Mouse (Mus musculus) naive thymus-derived CD4-positive, alpha-beta T cell, adult 2 months (primary cell): ENCODE data around the gene Ap4b1.
"Not testable (repeated sequence)": the region's sequence is repeated elsewhere in the genome, so short reads cannot be mapped to it uniquely, and the experiment has no call there.

Source experiments
- DNase-seq: peaks from one replicate; pipeline ENCODE4 v3.0.0-alpha.2; 2011; ENCODE audit warnings: low read depth

Ap4b1 gene

DNA sequence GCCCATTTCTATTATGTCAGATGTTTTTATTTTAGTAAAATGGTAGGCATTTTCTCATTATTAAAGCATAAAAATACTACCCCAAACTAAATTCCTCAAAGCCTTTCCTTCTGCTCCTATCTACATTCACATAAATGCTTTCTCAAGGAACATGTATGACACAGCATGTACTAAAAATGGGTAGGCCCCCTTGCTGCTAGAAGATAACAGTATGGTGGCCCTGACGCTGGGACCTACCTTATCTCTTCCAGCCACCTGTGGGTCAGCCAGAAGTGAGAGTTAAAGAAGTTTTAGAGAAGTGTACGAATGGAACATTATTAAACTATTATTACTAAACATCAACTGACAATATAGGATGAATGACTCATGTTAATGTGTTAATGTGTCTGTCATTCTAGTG, 9.8 kb upstream of the Ap4b1 start:
- no peak for DNase-seq

DNA sequence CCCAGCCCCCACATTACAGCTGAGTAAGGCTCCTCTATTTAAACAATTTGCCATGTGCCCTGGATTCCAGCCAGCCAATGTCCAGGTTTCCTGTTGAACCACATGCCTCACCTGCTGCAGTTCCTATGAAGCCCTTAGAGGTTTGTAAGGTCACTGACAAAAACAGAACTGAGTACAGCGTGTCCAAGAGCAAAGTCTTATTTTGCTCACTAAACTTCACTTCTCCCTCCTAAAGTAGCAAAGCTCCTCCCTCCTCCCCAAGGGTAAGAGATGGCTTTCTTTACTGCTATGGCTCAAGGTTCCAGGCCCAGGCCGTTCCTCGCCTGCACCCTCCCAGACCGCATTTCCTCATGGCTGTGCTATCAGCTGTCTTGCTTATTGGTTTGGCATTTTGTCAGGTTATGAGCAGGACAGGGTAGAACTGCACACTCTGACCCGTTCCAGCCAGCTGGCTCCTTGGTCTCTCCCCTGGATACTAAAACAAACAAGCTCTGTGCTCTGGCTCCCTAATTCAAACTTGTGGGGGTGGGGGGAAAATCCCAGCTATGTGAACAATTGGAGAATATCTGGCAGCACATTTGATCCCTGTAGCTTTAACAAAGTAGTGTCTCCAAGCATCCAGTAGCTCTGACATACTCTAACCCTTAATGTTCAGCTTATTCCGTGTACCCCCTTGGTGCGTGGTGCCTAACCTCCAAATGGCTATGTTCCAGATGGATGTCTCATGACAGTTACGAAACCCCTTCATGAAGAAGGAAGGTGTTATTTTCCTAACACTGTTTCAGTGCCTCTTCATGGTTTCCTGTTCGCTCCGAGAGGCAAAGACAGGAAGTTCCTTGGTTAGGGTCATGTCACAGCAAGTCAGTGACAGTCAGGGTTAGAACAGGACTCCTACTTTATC, 7.4 kb upstream of the Ap4b1 start:
- DNase-seq = peak; percentile 83

- peak; percentile 52 for DNase-seq
These were observed 6.5 kb upstream of the Ap4b1 start for GRCm38 (mm10) chr3:103802861-103803260.

- no peak for DNase-seq
These were observed 3.6 kb upstream of the Ap4b1 start for GRCm38 (mm10) chr3:103805671-103806070.

GRCm38 (mm10) chr3:103809799-103810150, 455 bp downstream of the Ap4b1 start:
- no peak for DNase-seq

DNA sequence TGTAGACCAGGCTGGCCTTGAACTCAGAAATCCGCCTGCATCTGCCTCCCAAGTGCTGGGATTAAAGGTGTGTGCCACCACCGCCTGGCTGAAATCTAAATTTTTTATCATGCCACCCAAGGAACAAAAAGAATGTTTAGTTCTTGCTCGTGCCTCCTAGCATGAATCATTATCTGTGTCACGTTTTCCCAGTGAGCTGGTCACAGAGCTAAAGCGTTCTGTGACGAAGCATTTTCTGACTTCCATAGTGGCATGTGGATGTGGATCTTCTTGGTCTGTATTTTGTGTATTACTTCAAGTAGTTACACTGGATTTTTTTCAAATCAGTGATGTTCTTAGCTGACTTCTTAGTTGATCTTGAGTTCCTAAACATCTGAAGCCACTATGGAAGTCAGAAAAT, 1.6 kb downstream of the Ap4b1 start:
- no peak for DNase-seq

- DNase-seq = peak; percentile 39
These were observed 18.2 kb downstream of the Ap4b1 start for GRCm38 (mm10) chr3:103827548-103827947.

DNA sequence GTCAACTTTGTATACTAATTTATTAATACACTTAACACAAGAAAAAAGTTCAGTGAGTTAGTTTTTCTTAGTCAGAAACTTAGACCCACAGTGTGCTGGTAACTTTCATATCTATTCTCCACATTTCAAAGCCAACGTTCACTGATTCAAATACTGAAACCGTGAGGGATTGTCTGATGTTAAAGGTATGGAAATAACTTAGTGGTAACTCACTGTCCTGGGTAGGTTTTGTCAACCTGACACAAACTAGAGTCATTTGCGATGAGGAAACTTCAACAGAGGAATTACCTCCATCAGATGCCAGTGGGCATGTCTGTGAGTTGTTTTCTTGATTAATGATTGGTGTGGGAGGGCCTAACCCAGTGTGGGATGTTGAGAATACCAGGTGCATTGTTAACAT, 19.7 kb downstream of the Ap4b1 start:
- no peak for DNase-seq

GRCm38 (mm10) chr3:103830681-103831080, 21.4 kb downstream of the Ap4b1 start:
- not testable (repeated sequence) for DNase-seq

GRCm38 (mm10) chr3:103831146-103831545, 21.8 kb downstream of the Ap4b1 start:
- DNase-seq = no peak

- DNase-seq = no peak
These were observed 23.1 kb downstream of the Ap4b1 start, which contains the start of gene Bcl2l15 for GRCm38 (mm10) chr3:103832426-103832825. Gene Bcl2l15, plus strand, starts transcription at chr3:103832601.

GRCm38 (mm10) chr3:103834001-103834400, 24.7 kb downstream of the Ap4b1 start:
- DNase-seq = no peak

DNA sequence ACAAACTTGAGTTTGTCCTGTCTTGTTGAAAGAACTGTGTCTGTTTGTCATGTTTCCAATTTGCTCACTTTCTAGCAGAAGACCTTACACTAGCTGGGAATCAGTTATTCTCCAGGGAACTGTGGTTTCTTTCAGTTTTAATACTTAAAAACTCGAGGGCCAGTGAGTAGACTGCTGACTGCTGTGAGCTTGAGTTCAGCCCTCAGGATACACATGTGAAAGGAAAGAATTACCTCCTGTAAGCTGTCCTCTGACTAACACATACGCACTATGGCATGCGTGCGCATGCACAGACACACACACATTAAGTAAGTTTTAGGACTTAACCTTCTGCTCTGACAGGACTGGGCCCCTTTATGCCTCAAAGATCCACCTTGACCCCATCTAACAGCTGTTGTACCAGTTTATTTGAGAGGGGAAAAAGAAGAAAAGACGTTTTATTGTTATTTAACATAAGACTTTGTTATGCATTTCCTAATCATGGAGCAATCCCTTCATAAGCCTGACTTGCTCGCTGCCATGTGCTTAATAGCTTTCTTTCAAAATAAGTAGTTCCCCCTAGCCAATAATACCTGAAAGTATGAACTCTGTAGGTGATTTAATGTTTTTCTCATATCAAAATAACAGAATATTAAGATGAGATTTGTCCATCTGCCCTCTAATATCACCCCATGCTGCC, 26.1 kb downstream of the Ap4b1 start:
- no peak for DNase-seq

- DNase-seq = no peak
These were observed 26.6 kb downstream of the Ap4b1 start for GRCm38 (mm10) chr3:103835951-103836310.

DNA sequence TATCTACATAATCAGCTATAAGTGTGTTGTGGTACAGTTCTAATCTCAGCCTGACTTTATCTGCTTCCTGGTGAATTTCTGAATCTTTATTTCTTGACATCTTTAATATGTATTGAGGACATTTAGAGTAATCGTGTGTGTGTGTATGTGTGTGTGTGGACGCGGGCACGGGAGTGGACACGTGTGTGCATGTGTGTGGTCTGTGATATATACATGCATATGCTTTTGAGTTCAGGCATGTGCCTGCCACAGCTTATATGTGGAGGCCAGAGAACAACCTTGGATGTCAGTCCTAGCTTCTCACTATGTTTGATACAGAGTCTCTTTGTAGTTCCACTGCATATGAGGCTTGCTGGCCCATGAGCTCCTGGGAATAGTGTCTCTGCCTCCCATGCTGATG, 27.1 kb downstream of the Ap4b1 start:
- DNase-seq = no peak

- no peak for DNase-seq
These were observed 30.4 kb downstream of the Ap4b1 start for GRCm38 (mm10) chr3:103839711-103840110.

DNA sequence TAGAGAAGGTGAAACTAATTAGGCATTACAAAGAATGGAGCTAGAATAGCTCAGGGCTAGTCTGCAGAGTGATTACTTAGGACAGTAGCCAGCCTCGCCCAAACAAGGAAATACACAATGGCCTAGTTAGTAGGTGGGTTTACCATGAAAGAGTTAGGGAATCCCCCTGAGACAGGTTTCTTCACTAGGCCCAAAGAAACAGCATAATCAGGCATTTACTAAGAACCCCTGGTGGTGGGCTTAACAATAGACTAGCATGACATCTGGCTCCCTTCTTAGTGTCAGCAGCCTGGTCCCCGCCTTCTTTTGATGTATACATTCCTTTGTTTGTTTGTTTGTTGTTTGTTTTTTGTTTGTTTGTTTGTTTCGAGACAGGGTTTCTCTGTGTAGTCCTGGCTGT, 30.9 kb downstream of the Ap4b1 start:
- DNase-seq = not testable (repeated sequence)

DNA sequence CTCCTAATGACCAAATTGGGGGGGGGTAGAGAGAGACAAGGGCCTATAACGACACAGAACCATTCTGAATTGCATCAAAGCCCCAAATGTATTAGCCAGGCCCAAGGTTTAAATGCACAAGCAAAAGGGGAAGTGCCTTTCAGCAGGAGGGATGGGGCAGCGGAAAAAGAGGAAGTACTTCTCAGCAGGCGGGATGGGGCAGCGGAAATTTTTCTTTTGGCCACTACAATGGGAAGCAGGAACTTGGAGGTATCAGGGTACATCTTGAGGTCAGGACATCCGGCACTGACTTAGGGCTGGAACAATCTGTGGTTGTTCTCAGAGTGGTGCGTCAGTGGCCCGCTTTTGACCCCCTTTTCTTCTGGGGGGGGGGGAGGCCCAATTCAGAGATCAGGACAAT, 31.6 kb downstream of the Ap4b1 start:
- not testable (repeated sequence) for DNase-seq

- DNase-seq = peak; percentile 20
These were observed 41.5 kb downstream of the Ap4b1 start for GRCm38 (mm10) chr3:103850644-103851363.

DNA sequence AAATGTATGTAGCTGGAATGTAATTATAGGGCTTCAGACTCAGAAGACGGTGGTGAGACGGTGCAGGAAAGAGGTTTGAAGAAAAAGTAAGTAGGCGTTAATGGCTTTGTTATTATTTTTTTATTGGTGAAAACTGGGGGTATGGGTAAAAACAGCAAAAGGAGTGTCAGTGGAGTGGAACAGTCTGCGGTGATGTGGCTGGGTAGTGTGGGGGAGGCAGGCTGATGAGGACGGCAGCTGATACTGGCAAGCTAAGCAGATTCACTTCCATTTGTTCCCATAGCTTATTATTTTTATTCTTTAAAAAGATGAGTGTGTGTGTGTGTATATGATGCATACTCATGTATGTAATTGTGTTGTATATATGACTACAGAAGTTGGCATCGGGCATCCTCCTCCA, 42.2 kb downstream of the Ap4b1 start:
- DNase-seq = peak; percentile 11

DNA sequence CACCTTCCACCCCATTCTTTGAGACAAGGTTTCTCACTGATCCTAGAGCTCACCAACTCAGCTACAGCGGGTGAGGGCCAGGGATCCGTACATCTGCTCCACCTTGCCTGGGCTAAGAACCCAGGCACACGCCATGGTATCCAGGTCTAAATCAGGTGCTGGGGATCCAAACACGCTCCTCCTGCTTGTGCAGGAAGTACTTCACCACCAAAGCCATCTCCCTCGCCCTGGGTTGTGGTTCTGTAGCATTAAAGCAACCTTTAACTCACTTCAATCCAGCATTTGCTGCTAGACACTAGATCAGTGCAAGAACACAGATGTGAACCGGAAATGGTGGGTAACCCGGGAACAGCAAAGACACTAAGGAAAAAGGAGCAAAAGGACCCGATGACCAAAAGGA, 42.6 kb downstream of the Ap4b1 start:
- DNase-seq = peak; percentile 50

GRCm38 (mm10) chr3:103852565-103853299, 43.4 kb downstream of the Ap4b1 start:
- peak; percentile 96 for DNase-seq
